Mouse (Mus musculus): ENCODE data around the gene Xcl1. TPM values are rescaled to one million over a fixed set of nuclear protein-coding genes. Genes with fewer than 3 reads are reported as not detected.

The Xcl1 gene
- polyA plus RNA-seq, 1 experiment from 2014 or later, result not detected

- H3K27me3 ChIP-seq (replicated peaks; ENCODE audit: insufficient read depth, low read length), result no peaks in the 10 kb centered on the region
- DNase-seq (ENCODE audit: low spot score) (peak; percentile 77), ATAC-seq (peak; percentile 87)
- no peaks in the 10 kb centered on the region for H3K36me3 ChIP-seq (ENCODE audit: insufficient read depth, low read length)
- peaks cover 6% of the 10 kb centered on the region; the same call in 1 of the 2 replicates for H3K4me1 ChIP-seq (ENCODE audit: insufficient read depth, low read depth, low read length)
- no peak overlapping the region for H3K27ac ChIP-seq (ENCODE audit: low read length)
- peak overlapping the region; percentile 76 for H3K4me2 ChIP-seq (replicated peaks; ENCODE audit: low read depth, low read length)
- TF ChIP-seq EP300 (IDR thresholded peaks at IDR 0.05) (no peak), CTCF (IDR thresholded peaks at IDR 0.05) (peak; percentile 76)
- no peak overlapping the region for H3K9ac ChIP-seq (replicated peaks; ENCODE audit: low read depth)
- WGBS, result 0% methylated on average over 22 of the region's 22 CpGs
- no peaks in the 10 kb centered on the region for H3K9me3 ChIP-seq (ENCODE audit: low read length)
- H3K4me3 ChIP-seq (ENCODE audit: low read depth, low read length), result peak overlapping the region; percentile 36
Observed at GRCm38 (mm10) chr1:164898846-164899351, 36.4 kb downstream of the Xcl1 start.

- TF ChIP-seq CTCF (IDR thresholded peaks at IDR 0.05) (no peak), EP300 (IDR thresholded peaks at IDR 0.05) (no peak)
- WGBS, result 40% methylated on average over 5 of the region's 5 CpGs
- Histone ChIP-seq H3K36me3 (ENCODE audit: insufficient read depth, low read length) (no peaks in the 10 kb centered on the region), H3K27me3 (replicated peaks; ENCODE audit: insufficient read depth, low read length) (no peaks in the 10 kb centered on the region), H3K9ac (replicated peaks; ENCODE audit: low read depth) (no peak overlapping the region), H3K4me2 (replicated peaks; ENCODE audit: low read depth, low read length) (no peak overlapping the region), H3K9me3 (ENCODE audit: low read length) (no peaks in the 10 kb centered on the region), H3K27ac (ENCODE audit: low read length) (no peak overlapping the region), H3K4me1 (ENCODE audit: insufficient read depth, low read depth, low read length) (peaks cover 6% of the 10 kb centered on the region; the same call in 1 of the 2 replicates), H3K4me3 (ENCODE audit: low read depth, low read length) (no peak overlapping the region)
- ATAC-seq (no peak), DNase-seq (ENCODE audit: low spot score) (no peak)
Observed at GRCm38 (mm10) chr1:164897163-164897817, 38.0 kb downstream of the Xcl1 start.

- Histone ChIP-seq H3K9me3 (ENCODE audit: low read length) (no peaks in the 10 kb centered on the region), H3K27me3 (replicated peaks; ENCODE audit: insufficient read depth, low read length) (no peaks in the 10 kb centered on the region), H3K36me3 (ENCODE audit: insufficient read depth, low read length) (no peaks in the 10 kb centered on the region), H3K4me3 (ENCODE audit: low read depth, low read length) (no peak overlapping the region), H3K4me1 (ENCODE audit: insufficient read depth, low read depth, low read length) (peaks cover 6% of the 10 kb centered on the region; the same call in 1 of the 2 replicates), H3K27ac (ENCODE audit: low read length) (no peak overlapping the region), H3K4me2 (replicated peaks; ENCODE audit: low read depth, low read length) (0 out of 2 replicates have a peak overlapping the region, but pooled peaks have one; percentile 19), H3K9ac (replicated peaks; ENCODE audit: low read depth) (no peak overlapping the region)
- 37% methylated on average over 16 of the region's 16 CpGs for WGBS
- ATAC-seq (peak; percentile 74), DNase-seq (ENCODE audit: low spot score) (peak; percentile 79)
- TF ChIP-seq EP300 (IDR thresholded peaks at IDR 0.05) (no peak; the same call in 1 of the 2 replicates), CTCF (IDR thresholded peaks at IDR 0.05) (no peak)
Observed at GRCm38 (mm10) chr1:164896211-164897145, 38.8 kb downstream of the Xcl1 start.

DNA sequence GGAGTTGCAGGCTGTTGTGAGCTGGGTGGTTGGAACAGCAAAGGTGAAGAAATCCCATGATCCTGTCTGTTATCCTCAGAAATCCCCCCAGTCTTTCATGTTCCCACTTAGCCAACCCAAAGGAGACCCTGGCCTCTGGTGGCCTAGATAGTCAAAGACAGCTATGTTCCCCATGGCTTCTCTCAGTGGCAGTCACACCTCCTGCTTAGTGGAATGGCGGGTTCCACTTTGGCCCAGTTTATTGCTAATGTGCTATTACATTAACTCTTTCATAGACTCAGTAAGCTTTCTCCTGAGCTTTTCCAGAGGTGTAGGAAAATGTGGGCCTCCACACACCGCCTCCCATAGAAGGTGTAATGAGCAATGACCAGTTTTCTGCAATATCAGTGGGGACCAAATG is 39.5 kb downstream of the Xcl1 start:
- H3K4me1 ChIP-seq (ENCODE audit: insufficient read depth, low read depth, low read length), result peaks cover 6% of the 10 kb centered on the region; the same call in 1 of the 2 replicates
- no peaks in the 10 kb centered on the region for H3K36me3 ChIP-seq (ENCODE audit: insufficient read depth, low read length)
- H3K9ac ChIP-seq (replicated peaks; ENCODE audit: low read depth), result no peak overlapping the region
- no peaks in the 10 kb centered on the region for H3K27me3 ChIP-seq (replicated peaks; ENCODE audit: insufficient read depth, low read length)
- no peak overlapping the region for H3K27ac ChIP-seq (ENCODE audit: low read length)
- TF ChIP-seq EP300 (IDR thresholded peaks at IDR 0.05) (no peak), CTCF (IDR thresholded peaks at IDR 0.05) (peak; percentile 20; the same call in 1 of the 2 replicates)
- no peak overlapping the region for H3K4me3 ChIP-seq (ENCODE audit: low read depth, low read length)
- DNase-seq (ENCODE audit: low spot score) (no peak), ATAC-seq (no peak)
- H3K9me3 ChIP-seq (ENCODE audit: low read length), result no peaks in the 10 kb centered on the region
- 63% methylated on average over 2 of the region's 2 CpGs for WGBS
- H3K4me2 ChIP-seq (replicated peaks; ENCODE audit: low read depth, low read length), result 0 out of 2 replicates have a peak overlapping the region, but pooled peaks have one; percentile 19

DNA sequence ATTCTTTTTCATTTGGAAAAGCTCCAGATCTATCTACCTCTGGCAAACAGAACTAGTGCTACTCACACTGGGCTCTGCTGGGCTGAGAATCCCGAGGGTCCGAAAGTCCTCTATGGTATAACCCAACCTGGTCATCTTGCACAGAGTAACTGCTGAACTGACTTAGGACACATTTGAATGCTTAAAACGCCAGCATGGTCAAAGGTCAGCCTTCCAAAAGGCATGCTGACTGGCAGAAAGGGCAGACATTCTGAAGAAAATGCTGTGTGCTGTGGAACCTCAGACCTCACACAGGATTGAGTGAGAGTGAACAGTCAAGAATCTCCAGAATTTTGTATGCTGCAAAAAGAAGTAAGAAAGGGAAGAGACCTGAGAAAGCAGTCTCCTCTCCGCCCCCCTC is 45.0 kb downstream of the Xcl1 start:
- Histone ChIP-seq H3K36me3 (ENCODE audit: insufficient read depth, low read length) (no peaks in the 10 kb centered on the region), H3K27me3 (replicated peaks; ENCODE audit: insufficient read depth, low read length) (no peaks in the 10 kb centered on the region), H3K9ac (replicated peaks; ENCODE audit: low read depth) (no peak overlapping the region), H3K4me3 (ENCODE audit: low read depth, low read length) (no peak overlapping the region), H3K4me1 (ENCODE audit: insufficient read depth, low read depth, low read length) (no peaks in the 10 kb centered on the region), H3K9me3 (ENCODE audit: low read length) (no peaks in the 10 kb centered on the region), H3K27ac (ENCODE audit: low read length) (no peak overlapping the region), H3K4me2 (replicated peaks; ENCODE audit: low read depth, low read length) (no peak overlapping the region)
- TF ChIP-seq CTCF (IDR thresholded peaks at IDR 0.05) (no peak), EP300 (IDR thresholded peaks at IDR 0.05) (no peak)
- WGBS, result 80% methylated on average over 4 of the region's 4 CpGs
- ATAC-seq (no peak), DNase-seq (ENCODE audit: low spot score) (no peak)

GRCm38 (mm10) chr1:164888563-164888962 is 46.8 kb downstream of the Xcl1 start:
- H3K27me3 ChIP-seq (replicated peaks; ENCODE audit: insufficient read depth, low read length), result no peaks in the 10 kb centered on the region
- H3K4me3 ChIP-seq (ENCODE audit: low read depth, low read length), result no peak overlapping the region
- TF ChIP-seq EP300 (IDR thresholded peaks at IDR 0.05) (no peak), CTCF (IDR thresholded peaks at IDR 0.05) (no peak)
- no peaks in the 10 kb centered on the region for H3K9me3 ChIP-seq (ENCODE audit: low read length)
- no peak overlapping the region for H3K4me2 ChIP-seq (replicated peaks; ENCODE audit: low read depth, low read length)
- H3K36me3 ChIP-seq (ENCODE audit: insufficient read depth, low read length), result no peaks in the 10 kb centered on the region
- no peak overlapping the region for H3K27ac ChIP-seq (ENCODE audit: low read length)
- H3K9ac ChIP-seq (replicated peaks; ENCODE audit: low read depth), result no peak overlapping the region
- no peaks in the 10 kb centered on the region for H3K4me1 ChIP-seq (ENCODE audit: insufficient read depth, low read depth, low read length)
- 29% methylated on average over 6 of the region's 6 CpGs for WGBS
- ATAC-seq, result no peak
- DNase-seq (ENCODE audit: low spot score), result no peak

Measured in lung, postnatal 0 days (tissue).